Mouse (Mus musculus) olfactory bulb, adult 2 months (tissue): Measurements from ENCODE around the gene Gm17657.

Source experiments
- CTCF ChIP-seq: fragments of 200-500 bp; IDR thresholded peaks from 2 replicates; pipeline ENCODE4 v1.5.1; 2012; ENCODE audit warnings: low read depth, mild to moderate bottlenecking, low read length, moderate library complexity; ENCODE audit not compliant: insufficient read depth
- POLR2A ChIP-seq: fragments of 200-500 bp; IDR thresholded peaks from 2 replicates; pipeline ENCODE4 v1.6.1; 2012; ENCODE audit warnings: mild to moderate bottlenecking, low read depth, low read length, moderate library complexity; ENCODE audit not compliant: insufficient read depth

DNA sequence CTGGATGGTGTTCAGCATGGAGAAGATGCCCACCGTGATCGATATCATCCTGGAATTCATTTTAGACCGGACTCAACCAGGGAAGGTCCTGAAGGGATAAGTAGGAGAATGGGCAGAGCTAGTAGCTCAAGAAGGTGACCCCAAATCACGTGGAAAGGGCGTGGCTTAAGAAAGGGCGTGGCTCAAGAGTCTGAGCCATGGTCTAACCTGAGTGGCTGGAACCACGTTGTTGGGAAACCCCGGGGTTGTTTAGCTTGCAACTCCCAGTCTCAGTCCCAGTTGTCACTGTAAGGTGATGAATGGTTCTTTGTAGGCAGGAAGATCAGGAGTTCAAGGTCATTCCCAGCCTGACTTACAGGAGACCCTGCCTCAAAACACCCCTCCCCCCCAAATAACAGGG is 29.7 kb downstream of the Gm17657 start:
- TF ChIP-seq CTCF (no peak), POLR2A (no peak)
